Mouse (Mus musculus) lung, embryonic 16.5 days (tissue): ENCODE results near the gene Shtn1. TPM values are rescaled to one million over a fixed set of nuclear protein-coding genes. Genes with fewer than 3 reads are reported as not detected.

ENCODE experiments used
- ATAC-seq: fragments of 200-750 bp; cut with Nextera tagmentation; 2 replicates; pipeline ENCODE4 v1.8.0; 2017; ENCODE audit warnings: low read depth, mild to moderate bottlenecking, moderate library complexity
- H3K27ac ChIP-seq: fragments of 300-500 bp; sonication (generic); 2 replicates; pipeline ENCODE4 v1.5.1; 2014; ENCODE audit warnings: mild to moderate bottlenecking, control low read depth, low read length
- H3K27me3 ChIP-seq: fragments of 300-500 bp; sonication (generic); 2 replicates; pipeline ENCODE4 v1.6.1; 2014; ENCODE audit warnings: low read depth, low read length, mixed read lengths; ENCODE audit not compliant: control insufficient read depth, insufficient read depth
- H3K36me3 ChIP-seq: fragments of 300-500 bp; sonication (generic); 2 replicates; pipeline ENCODE4 v1.6.1; 2014; ENCODE audit warnings: low read length; ENCODE audit not compliant: control insufficient read depth, insufficient read depth
- H3K4me1 ChIP-seq: fragments of 300-500 bp; sonication (generic); replicated peaks from 2 replicates; pipeline ENCODE4 v1.6.1; 2014; ENCODE audit warnings: low read length, mixed read lengths; ENCODE audit not compliant: control insufficient read depth, insufficient read depth
- H3K4me2 ChIP-seq: fragments of 300-500 bp; sonication (generic); 2 replicates; pipeline ENCODE4 v1.6.1; 2014; ENCODE audit warnings: low read depth, low read length, control low read depth
- H3K4me3 ChIP-seq: fragments of 300-500 bp; sonication (generic); 2 replicates; pipeline ENCODE4 v1.5.1; 2014; ENCODE audit warnings: mild to moderate bottlenecking, low read length, control low read depth
- H3K9ac ChIP-seq: fragments of 300-500 bp; sonication (generic); 2 replicates; pipeline ENCODE4 v1.6.1; 2014; ENCODE audit warnings: low read length, control low read depth
- H3K9me3 ChIP-seq: fragments of 300-500 bp; sonication (generic); 2 replicates; pipeline ENCODE4 v1.6.1; 2016; ENCODE audit warnings: low read length; ENCODE audit not compliant: control insufficient read depth
- WGBS: fragments of 180-500 bp; shearing (Covaris S2); extraction: QIAGEN DNeasy Blood & Tissue Kit; methylation state at CpG from one replicate; pipeline ENCODE4 v1.1.7; 2014; 5-methylcytosine and 5-hydroxymethylcytosine counted together
- polyA plus RNA-seq: library from polyadenylated mRNA; unstranded; fragments of >200 nt; fragmentation: Nextera tagmentation; extraction: Ambion mirVana; gene quantifications from 2 replicates; pipeline ENCODE4 v1.2.1, GENCODE M21; 2015

The Shtn1 gene
- polyA plus RNA-seq = 6.4 and 7.2 TPM in 2 replicates

DNA sequence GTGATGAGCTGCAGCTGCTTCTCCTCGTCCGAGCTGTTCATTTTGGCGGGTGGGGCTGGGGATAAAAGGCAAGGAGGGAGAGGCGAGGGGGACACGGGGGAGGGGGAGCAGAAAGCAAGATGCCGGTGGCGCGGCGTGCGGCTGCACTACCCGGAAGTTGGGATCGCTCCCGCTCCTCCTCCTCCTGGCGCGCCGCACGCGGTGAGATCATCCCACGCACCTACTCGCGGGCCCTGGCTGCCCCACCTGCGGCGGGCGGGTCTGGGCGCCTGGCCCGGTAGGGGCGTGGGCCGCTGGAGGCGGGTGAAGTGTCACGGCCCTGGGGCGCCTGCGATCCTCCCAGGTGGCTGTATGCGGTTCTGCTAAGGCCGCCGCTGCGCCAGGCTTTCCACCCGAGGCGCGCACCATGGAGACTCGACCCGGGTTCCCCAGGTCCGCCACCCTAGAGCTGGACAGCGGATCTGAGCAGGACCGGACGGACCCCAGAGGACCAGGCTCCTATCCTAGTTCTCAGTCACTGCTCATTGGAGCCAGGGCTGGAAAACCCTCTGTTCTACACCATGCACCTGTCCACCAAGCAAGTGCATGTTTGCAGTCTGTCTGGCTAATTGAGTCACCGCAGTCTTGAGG, at the start of gene Shtn1:
Shtn1 (minus strand) TSS at position 629 of the 630 bp plus-strand sequence.
- ATAC-seq = peak; percentile 90
- peak within 1 kb of the TSS; percentile 67 for H3K9ac ChIP-seq
- peaks cover 22% of the 10 kb centered on the region for H3K27me3 ChIP-seq
- under 1% methylated on average over 42 of the region's 46 CpGs for WGBS
- peak within 1 kb of the TSS; percentile 54 for H3K4me3 ChIP-seq
- H3K4me1 ChIP-seq = no peaks in the 10 kb centered on the region
- no peaks in the 10 kb centered on the region for H3K9me3 ChIP-seq
- peak within 1 kb of the TSS; percentile 84 for H3K4me2 ChIP-seq
- peak within 1 kb of the TSS; percentile 21; the same call in 1 of the 2 replicates for H3K27ac ChIP-seq
- no peaks in the 10 kb centered on the region for H3K36me3 ChIP-seq

- Histone ChIP-seq H3K4me3 (peak overlapping the region; percentile 20; the same call in 1 of the 2 replicates), H3K9ac (0 out of 2 replicates have a peak overlapping the region, but pooled peaks have one; percentile 24), H3K4me1 (no peaks in the 10 kb centered on the region), H3K9me3 (no peaks in the 10 kb centered on the region), H3K27ac (no peak overlapping the region), H3K27me3 (no peaks in the 10 kb centered on the region), H3K4me2 (peak overlapping the region; percentile 25; the same call in 1 of the 2 replicates), H3K36me3 (no peaks in the 10 kb centered on the region)
- no peak for ATAC-seq
- 39% methylated on average over 4 of the region's 4 CpGs for WGBS
Measured at GRCm38 (mm10) chr19:59114152-59114551, 38.3 kb upstream of the Shtn1 start.

- H3K4me2 ChIP-seq = no peak overlapping the region
- 42% methylated on average over 1 of the region's 1 CpGs for WGBS
- H3K4me1 ChIP-seq = no peaks in the 10 kb centered on the region
- H3K9me3 ChIP-seq = no peaks in the 10 kb centered on the region
- no peak overlapping the region for H3K27ac ChIP-seq
- no peaks in the 10 kb centered on the region for H3K27me3 ChIP-seq
- ATAC-seq = no peak
- no peak overlapping the region for H3K9ac ChIP-seq
- H3K36me3 ChIP-seq = no peaks in the 10 kb centered on the region
- no peak overlapping the region for H3K4me3 ChIP-seq
Measured at GRCm38 (mm10) chr19:59109937-59110336, 34.0 kb upstream of the Shtn1 start.

DNA sequence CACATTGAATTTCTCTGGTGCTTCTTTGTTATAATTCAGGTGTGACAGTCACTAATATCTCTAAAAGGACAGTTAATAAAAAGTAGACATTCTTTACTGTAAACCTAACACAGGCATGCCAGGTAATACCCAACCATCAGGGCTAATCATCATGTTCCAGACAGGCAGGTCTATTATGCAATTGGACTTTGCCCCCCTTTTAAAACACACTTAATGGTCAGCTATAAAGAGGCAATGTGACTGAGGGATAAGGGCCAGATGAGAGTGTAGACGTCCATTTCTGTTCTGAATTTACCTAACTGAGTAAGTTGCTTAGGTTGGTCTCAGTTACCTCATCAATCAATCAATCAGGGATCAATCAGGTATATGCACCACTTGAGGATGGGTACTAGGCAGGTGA, 22.4 kb upstream of the Shtn1 start:
- H3K4me1 ChIP-seq = no peaks in the 10 kb centered on the region
- no peaks in the 10 kb centered on the region for H3K9me3 ChIP-seq
- H3K4me2 ChIP-seq = no peak overlapping the region
- ATAC-seq = no peak
- H3K9ac ChIP-seq = no peak overlapping the region
- no peaks in the 10 kb centered on the region for H3K36me3 ChIP-seq
- 61% methylated on average over 1 of the region's 1 CpGs for WGBS
- no peak overlapping the region for H3K27ac ChIP-seq
- no peaks in the 10 kb centered on the region for H3K27me3 ChIP-seq
- H3K4me3 ChIP-seq = no peak overlapping the region

DNA sequence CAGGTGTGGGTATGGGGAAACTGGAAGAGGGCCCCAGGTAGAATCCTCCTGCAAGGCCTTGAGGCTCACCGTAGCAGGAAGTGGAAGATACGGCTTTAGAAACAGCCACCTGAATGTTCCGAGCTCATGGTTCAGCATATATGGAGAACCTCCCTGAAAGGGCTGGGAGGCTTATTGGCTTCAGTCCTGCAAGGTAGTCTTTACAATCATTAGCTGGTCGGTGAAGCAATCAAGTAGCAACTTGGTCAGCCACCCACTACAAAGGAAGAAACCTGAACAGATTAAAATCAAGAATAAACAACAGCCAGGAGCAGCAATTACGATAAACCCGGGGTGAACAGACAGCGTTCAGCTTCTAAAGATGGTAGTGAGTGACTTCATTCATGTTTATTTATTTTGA, 16.4 kb upstream of the Shtn1 start:
- no peaks in the 10 kb centered on the region for H3K9me3 ChIP-seq
- H3K27me3 ChIP-seq = no peaks in the 10 kb centered on the region
- WGBS = 61% methylated on average over 7 of the region's 7 CpGs
- no peaks in the 10 kb centered on the region for H3K4me1 ChIP-seq
- H3K4me3 ChIP-seq = no peak overlapping the region
- H3K4me2 ChIP-seq = no peak overlapping the region
- H3K36me3 ChIP-seq = no peaks in the 10 kb centered on the region
- ATAC-seq = no peak
- no peak overlapping the region for H3K9ac ChIP-seq
- H3K27ac ChIP-seq = no peak overlapping the region

DNA sequence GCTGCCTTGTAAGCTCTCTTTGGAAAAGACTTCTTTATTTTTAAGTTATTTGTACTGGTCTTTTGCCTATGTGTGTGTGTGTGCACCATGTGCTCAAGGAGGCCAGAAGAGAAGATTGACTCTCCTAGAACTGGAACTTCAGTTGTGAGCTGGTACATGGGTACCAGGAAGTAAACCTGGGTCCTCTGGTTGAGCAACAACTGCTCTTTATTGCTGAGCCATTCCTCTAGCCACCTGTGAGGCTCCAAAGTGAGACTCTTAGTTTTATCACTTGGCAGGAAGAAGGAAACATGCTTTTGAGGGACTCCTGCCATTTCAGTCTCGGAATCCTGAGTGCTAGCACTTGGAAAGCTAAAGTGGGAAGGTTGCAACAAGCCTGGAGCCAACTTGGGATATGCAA, 14.4 kb upstream of the Shtn1 start:
- WGBS = 42% methylated on average over 1 of the region's 1 CpGs
- no peak overlapping the region for H3K9ac ChIP-seq
- ATAC-seq = no peak
- H3K27ac ChIP-seq = no peak overlapping the region
- no peaks in the 10 kb centered on the region for H3K9me3 ChIP-seq
- H3K4me2 ChIP-seq = no peak overlapping the region
- H3K27me3 ChIP-seq = no peaks in the 10 kb centered on the region
- H3K4me3 ChIP-seq = no peak overlapping the region
- no peaks in the 10 kb centered on the region for H3K4me1 ChIP-seq
- H3K36me3 ChIP-seq = no peaks in the 10 kb centered on the region

GRCm38 (mm10) chr19:59084296-59084695, 8.4 kb upstream of the Shtn1 start:
- no peaks in the 10 kb centered on the region for H3K9me3 ChIP-seq
- no peaks in the 10 kb centered on the region for H3K27me3 ChIP-seq
- no peak overlapping the region for H3K4me2 ChIP-seq
- no peak overlapping the region for H3K27ac ChIP-seq
- no peak for ATAC-seq
- no peak overlapping the region for H3K9ac ChIP-seq
- H3K4me3 ChIP-seq = no peak overlapping the region
- H3K36me3 ChIP-seq = no peaks in the 10 kb centered on the region
- no peaks in the 10 kb centered on the region for H3K4me1 ChIP-seq
- WGBS = 39% methylated on average over 4 of the region's 4 CpGs

DNA sequence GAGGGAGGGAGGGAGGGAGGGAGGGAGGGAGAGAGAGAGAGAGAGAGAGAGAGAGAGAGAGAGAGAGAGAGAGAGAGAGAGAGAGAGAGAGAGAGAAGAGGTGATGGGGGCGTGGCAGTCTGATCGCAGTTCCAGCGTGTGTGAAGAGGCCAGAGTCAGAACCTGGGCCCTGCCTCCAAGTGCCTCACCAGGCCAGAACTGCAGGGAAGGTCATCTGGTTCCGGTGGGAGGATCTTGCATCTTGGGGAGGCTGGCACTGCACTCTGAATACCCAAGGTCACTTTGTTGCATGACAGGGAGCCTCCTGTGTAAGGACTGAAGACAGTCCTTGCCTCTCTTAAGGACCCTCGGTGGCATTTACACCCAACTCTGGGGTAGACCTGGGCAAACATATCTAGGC, 231 bp upstream of the Shtn1 start:
- no peak for ATAC-seq
- Histone ChIP-seq H3K9me3 (no peaks in the 10 kb centered on the region), H3K4me3 (no peak overlapping the region), H3K4me1 (no peaks in the 10 kb centered on the region), H3K27me3 (peaks cover 22% of the 10 kb centered on the region), H3K27ac (no peak overlapping the region), H3K9ac (no peak overlapping the region), H3K4me2 (peak overlapping the region; percentile 84; the same call in 1 of the 2 replicates), H3K36me3 (no peaks in the 10 kb centered on the region)
- 5% methylated on average over 5 of the region's 5 CpGs for whole genome bisulfite sequencing

- Histone ChIP-seq H3K4me1 (no peaks in the 10 kb centered on the region), H3K36me3 (no peaks in the 10 kb centered on the region), H3K4me2 (peak overlapping the region; percentile 84), H3K4me3 (peak overlapping the region; percentile 54), H3K9me3 (no peaks in the 10 kb centered on the region), H3K9ac (peak overlapping the region; percentile 67), H3K27ac (peak overlapping the region; percentile 21; the same call in 1 of the 2 replicates), H3K27me3 (peaks cover 22% of the 10 kb centered on the region)
- ATAC-seq = peak; percentile 73
- WGBS = 5% methylated on average over 45 of the region's 46 CpGs
Measured at GRCm38 (mm10) chr19:59074841-59075471, 944 bp downstream of the Shtn1 start.
